Mouse (Mus musculus): ENCODE data around the gene Fem1b. TPM values are rescaled to one million over a fixed set of nuclear protein-coding genes. Genes with fewer than 3 reads are reported as not detected.
A peak's percentile ranks its signal among the peaks of the same experiment; 100 is the strongest.
"Not testable (repeated sequence)": the region's sequence is repeated elsewhere in the genome, so short reads cannot be mapped to it uniquely, and the experiment has no call there.

Fem1b gene
- polyA plus RNA-seq, 1 experiment from 2014 or later: 19.8 TPM

- not testable (repeated sequence) for H3K27ac ChIP-seq (ENCODE audit: low read length); H3K9me3 ChIP-seq (ENCODE audit: control insufficient read depth, low read length); H3K9ac ChIP-seq (ENCODE audit: low read length); ATAC-seq (ENCODE audit: low read depth); H3K4me3 ChIP-seq (ENCODE audit: low read length); H3K4me2 ChIP-seq (ENCODE audit: low read depth, low read length); H3K27me3 ChIP-seq (ENCODE audit: control insufficient read depth, insufficient read depth, low read depth, low read length); H3K4me1 ChIP-seq (replicated peaks; ENCODE audit: control insufficient read depth, insufficient read depth, low read length)
- WGBS: 69% methylated on average over 2 of the region's 2 CpGs
- peaks cover 23% of the 10 kb centered on the region for H3K36me3 ChIP-seq (ENCODE audit: control insufficient read depth, insufficient read depth, low read length)
These were observed 12.5 kb downstream of the Fem1b start for GRCm38 (mm10) chr9:62799218-62799617.

DNA sequence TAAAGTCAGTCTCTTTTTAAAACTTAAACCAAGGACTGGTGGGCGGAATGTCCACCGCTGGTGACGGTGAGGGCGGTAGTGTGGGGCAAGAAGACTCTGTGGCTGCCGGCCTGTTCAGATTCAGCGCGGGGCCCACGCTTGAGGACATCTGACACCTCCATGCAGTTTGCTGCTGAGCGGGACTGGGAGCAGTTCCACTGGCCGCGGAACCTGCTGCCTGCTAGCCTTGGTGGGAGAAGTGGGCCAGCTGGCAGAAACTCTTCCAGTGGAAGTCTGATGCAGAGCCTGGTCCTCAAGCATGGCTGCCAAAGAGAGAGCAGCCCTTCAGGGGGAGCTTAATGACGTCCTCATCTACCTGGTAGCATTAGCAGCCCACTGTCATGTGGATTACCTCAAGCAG, 21.9 kb downstream of the Fem1b start:
- no peak for ATAC-seq (ENCODE audit: low read depth)
- Histone ChIP-seq H3K27ac (ENCODE audit: low read length) (no peak overlapping the region), H3K27me3 (ENCODE audit: control insufficient read depth, insufficient read depth, low read depth, low read length) (no peaks in the 10 kb centered on the region), H3K4me1 (replicated peaks; ENCODE audit: control insufficient read depth, insufficient read depth, low read length) (no peaks in the 10 kb centered on the region), H3K4me3 (ENCODE audit: low read length) (no peak overlapping the region), H3K9me3 (ENCODE audit: control insufficient read depth, low read length) (no peaks in the 10 kb centered on the region), H3K4me2 (ENCODE audit: low read depth, low read length) (no peak overlapping the region), H3K9ac (ENCODE audit: low read length) (no peak overlapping the region), H3K36me3 (ENCODE audit: control insufficient read depth, insufficient read depth, low read length) (peaks cover 5% of the 10 kb centered on the region)
- 86% methylated on average over 12 of the region's 12 CpGs for WGBS

GRCm38 (mm10) chr9:62786721-62787120, 25.0 kb downstream of the Fem1b start:
- Histone ChIP-seq H3K27me3 (ENCODE audit: control insufficient read depth, insufficient read depth, low read depth, low read length) (no peaks in the 10 kb centered on the region), H3K27ac (ENCODE audit: low read length) (no peak overlapping the region), H3K9me3 (ENCODE audit: control insufficient read depth, low read length) (no peaks in the 10 kb centered on the region), H3K4me2 (ENCODE audit: low read depth, low read length) (no peak overlapping the region), H3K4me3 (ENCODE audit: low read length) (no peak overlapping the region), H3K9ac (ENCODE audit: low read length) (no peak overlapping the region), H3K4me1 (replicated peaks; ENCODE audit: control insufficient read depth, insufficient read depth, low read length) (peaks cover 5% of the 10 kb centered on the region; the same call in 1 of the 2 replicates), H3K36me3 (ENCODE audit: control insufficient read depth, insufficient read depth, low read length) (0 out of 2 replicates have a peak, but pooled peaks cover 2% of the 10 kb centered on the region)
- 78% methylated on average over 5 of the region's 5 CpGs for WGBS
- ATAC-seq (ENCODE audit: low read depth): no peak

DNA sequence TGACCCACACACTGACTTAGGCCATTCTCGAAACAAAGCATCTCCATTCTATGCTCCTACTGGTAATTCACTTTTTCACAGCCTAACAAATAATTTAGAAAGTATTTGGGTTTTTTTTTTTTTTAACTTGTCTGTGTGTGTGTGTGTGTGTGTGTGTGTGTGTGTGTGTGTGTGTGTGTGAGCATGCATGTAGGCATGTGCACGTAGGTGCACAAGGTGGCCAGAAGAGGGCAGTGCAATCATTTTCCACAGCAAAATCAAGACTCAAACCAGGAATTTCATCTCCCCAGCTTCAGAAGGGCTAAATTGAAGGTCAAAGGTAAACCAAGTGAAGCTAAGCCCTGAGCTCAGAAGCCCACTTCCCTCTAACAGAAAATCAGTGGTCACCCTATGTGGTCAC, 27.5 kb downstream of the Fem1b start:
- Histone ChIP-seq H3K36me3 (ENCODE audit: control insufficient read depth, insufficient read depth, low read length) (no peaks in the 10 kb centered on the region), H3K4me2 (ENCODE audit: low read depth, low read length) (no peak overlapping the region), H3K9me3 (ENCODE audit: control insufficient read depth, low read length) (no peaks in the 10 kb centered on the region), H3K27me3 (ENCODE audit: control insufficient read depth, insufficient read depth, low read depth, low read length) (no peaks in the 10 kb centered on the region), H3K4me3 (ENCODE audit: low read length) (no peak overlapping the region), H3K27ac (ENCODE audit: low read length) (no peak overlapping the region), H3K9ac (ENCODE audit: low read length) (no peak overlapping the region), H3K4me1 (replicated peaks; ENCODE audit: control insufficient read depth, insufficient read depth, low read length) (peaks cover 6% of the 10 kb centered on the region; the same call in 1 of the 2 replicates)
- WGBS: 89% methylated on average over 2 of the region's 2 CpGs
- ATAC-seq (ENCODE audit: low read depth): no peak

DNA sequence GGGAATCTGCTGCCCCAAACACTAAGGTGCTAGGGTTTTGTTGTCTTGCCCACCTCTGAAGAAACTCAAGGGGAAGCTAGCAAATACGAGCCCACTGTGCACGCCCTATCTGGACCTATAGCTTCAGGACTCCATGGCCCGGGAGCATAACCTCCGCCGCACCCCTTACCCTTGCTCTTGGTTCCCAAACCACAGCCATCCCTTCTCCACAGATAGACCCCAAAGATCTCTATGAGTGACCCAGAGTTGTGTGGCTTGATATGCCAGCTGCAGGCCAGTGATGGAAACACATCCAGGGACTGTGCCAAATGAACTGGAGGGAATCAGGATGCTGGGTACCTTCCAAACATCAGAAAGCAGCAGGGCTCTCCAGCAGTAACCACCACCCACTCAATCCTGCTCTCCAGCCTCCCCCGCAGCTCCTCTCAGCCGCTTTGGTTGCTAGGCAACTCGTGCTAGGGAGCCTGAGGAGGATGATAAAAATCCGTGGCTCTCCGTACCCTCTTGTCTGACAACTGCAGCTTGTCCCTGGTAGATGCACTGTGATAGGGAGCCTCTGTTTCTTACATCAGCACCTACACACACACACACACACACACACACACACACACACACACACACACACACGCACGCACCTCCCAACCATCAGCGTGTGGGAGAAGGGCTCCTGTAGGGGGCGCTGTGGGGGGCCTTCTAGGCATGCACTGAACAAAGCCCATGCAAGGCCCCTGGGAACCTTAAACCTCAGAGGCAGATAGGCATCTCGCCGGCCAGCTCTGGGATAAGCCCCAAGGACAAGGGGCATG, 28.6 kb downstream of the Fem1b start:
- Histone ChIP-seq H3K4me3 (ENCODE audit: low read length) (no peak overlapping the region), H3K4me1 (replicated peaks; ENCODE audit: control insufficient read depth, insufficient read depth, low read length) (peaks cover 14% of the 10 kb centered on the region), H3K27me3 (ENCODE audit: control insufficient read depth, insufficient read depth, low read depth, low read length) (no peaks in the 10 kb centered on the region), H3K4me2 (ENCODE audit: low read depth, low read length) (no peak overlapping the region), H3K27ac (ENCODE audit: low read length) (no peak overlapping the region), H3K36me3 (ENCODE audit: control insufficient read depth, insufficient read depth, low read length) (no peaks in the 10 kb centered on the region), H3K9me3 (ENCODE audit: control insufficient read depth, low read length) (no peaks in the 10 kb centered on the region), H3K9ac (ENCODE audit: low read length) (no peak overlapping the region)
- peak; percentile 17; the same call in 1 of the 2 replicates for ATAC-seq (ENCODE audit: low read depth)
- 36% methylated on average over 16 of the region's 16 CpGs for WGBS

- H3K27me3 ChIP-seq (ENCODE audit: control insufficient read depth, insufficient read depth, low read depth, low read length): no peaks in the 10 kb centered on the region
- ATAC-seq (ENCODE audit: low read depth): no peak
- H3K9me3 ChIP-seq (ENCODE audit: control insufficient read depth, low read length): no peaks in the 10 kb centered on the region
- H3K4me1 ChIP-seq (replicated peaks; ENCODE audit: control insufficient read depth, insufficient read depth, low read length): peaks cover 14% of the 10 kb centered on the region
- H3K9ac ChIP-seq (ENCODE audit: low read length): no peak overlapping the region
- no peaks in the 10 kb centered on the region for H3K36me3 ChIP-seq (ENCODE audit: control insufficient read depth, insufficient read depth, low read length)
- H3K4me3 ChIP-seq (ENCODE audit: low read length): no peak overlapping the region
- 61% methylated on average over 3 of the region's 3 CpGs for WGBS
- no peak overlapping the region for H3K4me2 ChIP-seq (ENCODE audit: low read depth, low read length)
- no peak overlapping the region for H3K27ac ChIP-seq (ENCODE audit: low read length)
These were observed 29.8 kb downstream of the Fem1b start for GRCm38 (mm10) chr9:62781965-62782364.

DNA sequence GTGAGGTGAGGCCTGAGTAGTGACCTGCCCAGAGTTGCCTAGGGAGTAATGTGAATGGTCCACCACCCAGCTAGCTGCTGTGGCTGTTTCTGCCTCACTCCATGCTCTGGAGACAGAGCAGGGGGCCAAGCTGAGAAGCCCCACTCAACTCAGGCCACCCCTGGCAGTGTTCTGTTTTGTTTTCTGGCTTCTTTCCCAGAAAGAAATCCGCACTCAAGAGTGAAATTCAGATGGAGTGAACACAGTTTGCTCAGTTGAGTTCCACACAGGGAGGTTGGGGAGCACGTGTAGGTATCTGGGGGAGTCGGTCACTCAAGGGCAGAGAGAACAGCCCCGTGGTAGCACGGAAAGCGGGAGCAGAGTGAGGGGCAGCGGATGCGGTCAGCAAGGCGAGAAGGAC, 33.0 kb downstream of the Fem1b start:
- ATAC-seq (ENCODE audit: low read depth): peak; percentile 29; the same call in 1 of the 2 replicates
- Histone ChIP-seq H3K9me3 (ENCODE audit: control insufficient read depth, low read length) (no peaks in the 10 kb centered on the region), H3K4me3 (ENCODE audit: low read length) (no peak overlapping the region), H3K9ac (ENCODE audit: low read length) (0 out of 2 replicates have a peak overlapping the region, but pooled peaks have one; percentile 13), H3K27me3 (ENCODE audit: control insufficient read depth, insufficient read depth, low read depth, low read length) (no peaks in the 10 kb centered on the region), H3K36me3 (ENCODE audit: control insufficient read depth, insufficient read depth, low read length) (no peaks in the 10 kb centered on the region), H3K4me1 (replicated peaks; ENCODE audit: control insufficient read depth, insufficient read depth, low read length) (peaks cover 16% of the 10 kb centered on the region), H3K4me2 (ENCODE audit: low read depth, low read length) (no peak overlapping the region), H3K27ac (ENCODE audit: low read length) (peak overlapping the region; percentile 9; the same call in 1 of the 2 replicates)
- WGBS: 69% methylated on average over 9 of the region's 9 CpGs

- no peak overlapping the region for H3K4me2 ChIP-seq (ENCODE audit: low read depth, low read length)
- 5% methylated on average over 5 of the region's 5 CpGs for WGBS
- ATAC-seq (ENCODE audit: low read depth): peak; percentile 58
These were observed 34.3 kb downstream of the Fem1b start for GRCm38 (mm10) chr9:62777461-62777860.

GRCm38 (mm10) chr9:62775464-62775863, 36.3 kb downstream of the Fem1b start:
- no peaks in the 10 kb centered on the region for H3K9me3 ChIP-seq (ENCODE audit: control insufficient read depth, low read length)
- peak; percentile 37; the same call in 1 of the 2 replicates for ATAC-seq (ENCODE audit: low read depth)
- H3K4me2 ChIP-seq (ENCODE audit: low read depth, low read length): no peak overlapping the region
- no peaks in the 10 kb centered on the region for H3K36me3 ChIP-seq (ENCODE audit: control insufficient read depth, insufficient read depth, low read length)
- H3K27ac ChIP-seq (ENCODE audit: low read length): peak overlapping the region; percentile 22; the same call in 1 of the 2 replicates
- H3K4me1 ChIP-seq (replicated peaks; ENCODE audit: control insufficient read depth, insufficient read depth, low read length): peaks cover 15% of the 10 kb centered on the region
- WGBS: 21% methylated on average over 4 of the region's 4 CpGs
- H3K27me3 ChIP-seq (ENCODE audit: control insufficient read depth, insufficient read depth, low read depth, low read length): no peaks in the 10 kb centered on the region
- H3K9ac ChIP-seq (ENCODE audit: low read length): no peak overlapping the region
- no peak overlapping the region for H3K4me3 ChIP-seq (ENCODE audit: low read length)

More at GRCm38 (mm10) chr9:62777461-62777860, 34.3 kb downstream of the Fem1b start:
- Histone ChIP-seq H3K36me3 (ENCODE audit: control insufficient read depth, insufficient read depth, low read length) (no peaks in the 10 kb centered on the region), H3K27me3 (ENCODE audit: control insufficient read depth, insufficient read depth, low read depth, low read length) (no peaks in the 10 kb centered on the region), H3K27ac (ENCODE audit: low read length) (no peak overlapping the region), H3K9ac (ENCODE audit: low read length) (no peak overlapping the region), H3K9me3 (ENCODE audit: control insufficient read depth, low read length) (no peaks in the 10 kb centered on the region), H3K4me3 (ENCODE audit: low read length) (no peak overlapping the region), H3K4me1 (replicated peaks; ENCODE audit: control insufficient read depth, insufficient read depth, low read length) (peaks cover 18% of the 10 kb centered on the region)
